In the genomic region with DNA sequence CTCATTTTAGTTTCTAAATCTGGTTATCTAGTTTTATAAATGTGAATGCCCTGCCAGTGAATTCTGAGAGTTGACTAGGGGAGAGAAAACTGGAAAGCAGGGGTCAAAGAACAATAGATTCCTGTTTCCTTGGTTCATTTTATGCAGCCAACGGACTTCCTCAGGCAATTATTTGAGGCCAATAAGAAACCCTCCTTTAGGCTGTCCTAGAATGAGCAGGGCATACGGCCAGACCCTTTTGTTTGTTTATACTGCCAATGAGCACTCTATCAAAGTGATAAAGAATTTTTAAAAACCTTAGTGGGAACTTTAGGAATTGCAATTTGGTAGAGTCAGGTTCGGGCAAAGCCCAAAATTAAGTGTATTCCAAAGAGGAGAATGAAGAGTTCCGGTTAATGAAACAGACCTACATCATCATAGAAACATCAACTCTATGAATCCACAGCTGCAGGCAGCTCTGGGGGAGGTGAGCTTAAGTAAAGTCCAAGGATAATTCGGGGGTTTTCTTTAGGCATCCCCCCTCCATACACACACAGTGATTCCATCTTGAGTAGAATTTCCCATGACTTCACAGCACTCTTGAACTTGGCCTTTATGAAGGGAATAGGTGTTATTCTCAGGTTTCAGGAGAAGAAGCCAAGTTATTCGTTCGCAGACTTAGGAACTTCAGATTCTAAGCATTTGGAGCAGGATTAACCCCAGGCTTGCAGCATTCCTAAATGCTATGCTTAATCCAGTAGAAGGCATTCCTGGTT, we compare ENCODE assay signal across 15 mouse cellular contexts. TPM values are rescaled to one million over a fixed set of nuclear protein-coding genes. Genes with fewer than 3 reads are reported as not detected.
DNase-seq lines count a peak whose midpoint lies in the region; ATAC-seq and TF ChIP-seq lines count a peak whose summit lies in the region.
"Had no signal": no experiment of that assay in that cellular context is flagged by ENCODE, and none has a peak within 500 bp of the region (broad histone marks: within the 10 kb centered on the region; RNA-seq: fewer than 3 reads in every experiment).

No protein-coding gene starts in this region.

- no peak for TF ChIP-seq CTCF in intestine, postnatal 0 days (IDR thresholded peaks at IDR 0.05; ENCODE audit: low read depth)
- TF ChIP-seq CTCF in kidney, postnatal 0 days (IDR thresholded peaks at IDR 0.05; ENCODE audit: low read depth) = no peak
- TF ChIP-seq CTCF in lung, postnatal 0 days (IDR thresholded peaks at IDR 0.05) = no peak

- no peak overlapping the region for H3K4me2 ChIP-seq in intestine, embryonic 14.5 days (ENCODE audit: low read length)
- H3K4me2 ChIP-seq in intestine, postnatal 0 days (replicated peaks; ENCODE audit: low read depth) = no peak overlapping the region
- H3K4me2 ChIP-seq in heart, embryonic 16.5 days (ENCODE audit: low read depth, low read length) = no peak overlapping the region
- H3K4me2 ChIP-seq in kidney, postnatal 0 days (ENCODE audit: low read length) = no peak overlapping the region
- H3K4me2 ChIP-seq in lung, postnatal 0 days (replicated peaks; ENCODE audit: low read depth, low read length) = no peak overlapping the region
- H3K4me2 ChIP-seq in hindbrain, embryonic 11.5 days (replicated peaks; ENCODE audit: low read depth, low read length) = no peak overlapping the region
- no peak overlapping the region for H3K4me2 ChIP-seq in hindbrain, embryonic 14.5 days (replicated peaks)
- H3K4me2 ChIP-seq: midbrain, embryonic 12.5 days; neural tube, embryonic 12.5 days had no signal

- WGBS in intestine, embryonic 14.5 days = 41% methylated on average over 7 of the region's 7 CpGs
- WGBS in intestine, postnatal 0 days = 46% methylated on average over 7 of the region's 7 CpGs
- WGBS in heart, embryonic 16.5 days = 54% methylated on average over 7 of the region's 7 CpGs
- 38% methylated on average over 7 of the region's 7 CpGs for WGBS in kidney, postnatal 0 days
- 37% methylated on average over 7 of the region's 7 CpGs for WGBS in lung, postnatal 0 days
- WGBS in hindbrain, embryonic 11.5 days = 69% methylated on average over 7 of the region's 7 CpGs
- WGBS in hindbrain, embryonic 14.5 days = 63% methylated on average over 7 of the region's 7 CpGs

- no peaks in the 10 kb centered on the region for H3K9me3 ChIP-seq in intestine, embryonic 14.5 days (ENCODE audit: control insufficient read depth, low read length)
- H3K9me3 ChIP-seq in intestine, postnatal 0 days (ENCODE audit: control insufficient read depth) = no peaks in the 10 kb centered on the region
- H3K9me3 ChIP-seq in heart, embryonic 16.5 days (replicated peaks; ENCODE audit: control insufficient read depth, low read length) = no peaks in the 10 kb centered on the region
- no peaks in the 10 kb centered on the region for H3K9me3 ChIP-seq in kidney, postnatal 0 days (replicated peaks; ENCODE audit: low read length)
- no peaks in the 10 kb centered on the region for H3K9me3 ChIP-seq in lung, postnatal 0 days (ENCODE audit: low read length)
- no peaks in the 10 kb centered on the region for H3K9me3 ChIP-seq in hindbrain, embryonic 11.5 days (ENCODE audit: control insufficient read depth, low read length)
- H3K9me3 ChIP-seq in hindbrain, embryonic 14.5 days (ENCODE audit: control insufficient read depth, low read length) = no peaks in the 10 kb centered on the region
- H3K9me3 ChIP-seq: midbrain, embryonic 12.5 days; neural tube, embryonic 12.5 days had no signal

- H3K27me3 ChIP-seq in intestine, embryonic 14.5 days (replicated peaks; ENCODE audit: control insufficient read depth, insufficient read depth, low read length) = no peaks in the 10 kb centered on the region
- H3K27me3 ChIP-seq in intestine, postnatal 0 days (replicated peaks; ENCODE audit: control insufficient read depth, insufficient read depth, low read length) = no peaks in the 10 kb centered on the region
- H3K27me3 ChIP-seq in heart, embryonic 16.5 days (ENCODE audit: control insufficient read depth, insufficient read depth, low read length) = no peaks in the 10 kb centered on the region
- no peaks in the 10 kb centered on the region for H3K27me3 ChIP-seq in kidney, postnatal 0 days (ENCODE audit: insufficient read depth, low read length)
- no peaks in the 10 kb centered on the region for H3K27me3 ChIP-seq in lung, postnatal 0 days (replicated peaks; ENCODE audit: insufficient read depth, low read length)
- H3K27me3 ChIP-seq in hindbrain, embryonic 11.5 days (ENCODE audit: control insufficient read depth, insufficient read depth, low read length) = no peaks in the 10 kb centered on the region
- H3K27me3 ChIP-seq in hindbrain, embryonic 14.5 days (ENCODE audit: control insufficient read depth, insufficient read depth, low read length) = no peaks in the 10 kb centered on the region
- H3K27me3 ChIP-seq: midbrain, embryonic 12.5 days; neural tube, embryonic 12.5 days had no signal

- no peak for DNase-seq in intestine, embryonic 14.5 days (ENCODE audit: low spot score)
- peak; percentile 67 for DNase-seq in kidney, postnatal 0 days (ENCODE audit: low spot score)
- peak; percentile 49 for DNase-seq in lung, postnatal 0 days (ENCODE audit: low spot score)
- no peak for DNase-seq in hindbrain, embryonic 11.5 days (ENCODE audit: low spot score)
- no peak for DNase-seq in hindbrain, embryonic 14.5 days (ENCODE audit: low spot score)
- no peak for DNase-seq in ovary, postnatal 36 days (ENCODE audit: low spot score)
- DNase-seq: gastrocnemius, postnatal 25 days; right cerebral cortex, postnatal 14 days; thymus, adult 18-20 months had no signal

- no peaks in the 10 kb centered on the region for H3K36me3 ChIP-seq in intestine, embryonic 14.5 days (ENCODE audit: control insufficient read depth, insufficient read depth, low read length)
- no peaks in the 10 kb centered on the region for H3K36me3 ChIP-seq in intestine, postnatal 0 days (ENCODE audit: control insufficient read depth, insufficient read depth)
- H3K36me3 ChIP-seq in heart, embryonic 16.5 days (ENCODE audit: control insufficient read depth, insufficient read depth) = no peaks in the 10 kb centered on the region
- no peaks in the 10 kb centered on the region for H3K36me3 ChIP-seq in kidney, postnatal 0 days (ENCODE audit: insufficient read depth, low read length)
- H3K36me3 ChIP-seq in lung, postnatal 0 days (ENCODE audit: insufficient read depth, low read length) = no peaks in the 10 kb centered on the region
- no peaks in the 10 kb centered on the region for H3K36me3 ChIP-seq in hindbrain, embryonic 11.5 days (ENCODE audit: control insufficient read depth, insufficient read depth, low read length)
- no peaks in the 10 kb centered on the region for H3K36me3 ChIP-seq in hindbrain, embryonic 14.5 days (replicated peaks; ENCODE audit: control insufficient read depth, insufficient read depth)
- H3K36me3 ChIP-seq: midbrain, embryonic 12.5 days; neural tube, embryonic 12.5 days had no signal

- H3K4me1 ChIP-seq in intestine, embryonic 14.5 days (replicated peaks; ENCODE audit: control insufficient read depth, insufficient read depth, low read length) = peaks cover 4% of the 10 kb centered on the region
- H3K4me1 ChIP-seq in intestine, postnatal 0 days (replicated peaks; ENCODE audit: control insufficient read depth, insufficient read depth, low read length) = no peaks in the 10 kb centered on the region
- H3K4me1 ChIP-seq in heart, embryonic 16.5 days (ENCODE audit: control insufficient read depth, insufficient read depth, low read length) = peaks cover 11% of the 10 kb centered on the region
- H3K4me1 ChIP-seq in kidney, postnatal 0 days (replicated peaks; ENCODE audit: insufficient read depth, low read length) = peaks cover 5% of the 10 kb centered on the region
- H3K4me1 ChIP-seq in lung, postnatal 0 days (ENCODE audit: insufficient read depth, low read depth, low read length) = peaks cover 7% of the 10 kb centered on the region; the same call in 1 of the 2 replicates
- no peaks in the 10 kb centered on the region for H3K4me1 ChIP-seq in hindbrain, embryonic 11.5 days (replicated peaks; ENCODE audit: control insufficient read depth, insufficient read depth, low read length)
- H3K4me1 ChIP-seq in hindbrain, embryonic 14.5 days (replicated peaks; ENCODE audit: control insufficient read depth, insufficient read depth, low read length) = no peaks in the 10 kb centered on the region
- H3K4me1 ChIP-seq: midbrain, embryonic 12.5 days; neural tube, embryonic 12.5 days had no signal

- H3K4me3 ChIP-seq in intestine, embryonic 14.5 days (ENCODE audit: low read depth, low read length) = no peak overlapping the region
- no peak overlapping the region for H3K4me3 ChIP-seq in intestine, postnatal 0 days (ENCODE audit: low read depth, low read length)
- H3K4me3 ChIP-seq in heart, embryonic 16.5 days (ENCODE audit: low read length) = no peak overlapping the region
- H3K4me3 ChIP-seq in kidney, postnatal 0 days (replicated peaks; ENCODE audit: low read depth, low read length) = no peak overlapping the region
- no peak overlapping the region for H3K4me3 ChIP-seq in lung, postnatal 0 days (ENCODE audit: low read depth, low read length)
- H3K4me3 ChIP-seq in hindbrain, embryonic 11.5 days (ENCODE audit: low read depth, low read length) = no peak overlapping the region
- no peak overlapping the region for H3K4me3 ChIP-seq in hindbrain, embryonic 14.5 days (replicated peaks; ENCODE audit: low read length)
- H3K4me3 ChIP-seq: midbrain, embryonic 12.5 days; neural tube, embryonic 12.5 days had no signal

- ATAC-seq in intestine, embryonic 14.5 days (replicated peaks; ENCODE audit: low FRiP score, low TSS enrichment, low read depth) = no peak
- ATAC-seq in intestine, postnatal 0 days = no peak
- ATAC-seq in heart, embryonic 16.5 days (replicated peaks; ENCODE audit: extremely low read depth, insufficient read depth, low FRiP score) = no peak
- ATAC-seq in kidney, postnatal 0 days (replicated peaks; ENCODE audit: low FRiP score, low read depth) = no peak
- ATAC-seq in lung, postnatal 0 days = peak; percentile 59
- no peak for ATAC-seq in hindbrain, embryonic 11.5 days (ENCODE audit: low FRiP score)
- ATAC-seq in hindbrain, embryonic 14.5 days (ENCODE audit: low FRiP score) = no peak

- H3K9ac ChIP-seq in intestine, embryonic 14.5 days (ENCODE audit: low read length) = no peak overlapping the region
- no peak overlapping the region for H3K9ac ChIP-seq in intestine, postnatal 0 days (ENCODE audit: low read depth, low read length)
- H3K9ac ChIP-seq in heart, embryonic 16.5 days (ENCODE audit: low read length) = no peak overlapping the region
- H3K9ac ChIP-seq in kidney, postnatal 0 days (ENCODE audit: low read depth, low read length) = no peak overlapping the region
- H3K9ac ChIP-seq in lung, postnatal 0 days (replicated peaks; ENCODE audit: low read depth) = no peak overlapping the region
- no peak overlapping the region for H3K9ac ChIP-seq in hindbrain, embryonic 11.5 days (ENCODE audit: low read depth, low read length)
- H3K9ac ChIP-seq in hindbrain, embryonic 14.5 days = no peak overlapping the region
- H3K9ac ChIP-seq: midbrain, embryonic 12.5 days; neural tube, embryonic 12.5 days had no signal

- peak; percentile 20; the same call in 1 of the 2 replicates for TF ChIP-seq EP300 in lung, postnatal 0 days (IDR thresholded peaks at IDR 0.05)

- H3K27ac ChIP-seq in intestine, embryonic 14.5 days (ENCODE audit: low read depth) = peak overlapping the region; percentile 59
- no peak overlapping the region for H3K27ac ChIP-seq in intestine, postnatal 0 days (ENCODE audit: low read depth, low read length)
- peak overlapping the region; percentile 75 for H3K27ac ChIP-seq in heart, embryonic 16.5 days (ENCODE audit: low read length)
- peak overlapping the region; percentile 62 for H3K27ac ChIP-seq in kidney, postnatal 0 days
- H3K27ac ChIP-seq in lung, postnatal 0 days (ENCODE audit: low read length) = no peak overlapping the region
- no peak overlapping the region for H3K27ac ChIP-seq in hindbrain, embryonic 11.5 days (ENCODE audit: low read depth, low read length)
- no peak overlapping the region for H3K27ac ChIP-seq in hindbrain, embryonic 14.5 days
- H3K27ac ChIP-seq: midbrain, embryonic 12.5 days; neural tube, embryonic 12.5 days had no signal

RNA-seq across cellular contexts. Expression of a gene that starts 46.4 kb away (rescaled TPM):
- polyA plus RNA-seq in intestine, embryonic 14.5 days (2014; fragmentation: Nextera tagmentation; extraction: Ambion mirVana) = not detected in 2 replicates
- 0.16 and 0.20 TPM in 2 replicates for polyA plus RNA-seq in intestine, postnatal 0 days (2015; fragmentation: Nextera tagmentation; extraction: Ambion mirVana)
- not detected in 2 replicates for polyA plus RNA-seq in heart, embryonic 16.5 days (2015; fragmentation: Nextera tagmentation; extraction: Ambion mirVana)
- not detected in 2 replicates for polyA plus RNA-seq in kidney, postnatal 0 days (2015; fragmentation: Nextera tagmentation; extraction: Ambion mirVana)
- 0.10 and 0.11 TPM in 2 replicates for polyA plus RNA-seq in lung, postnatal 0 days (2015; fragmentation: Nextera tagmentation; extraction: Ambion mirVana)
- not detected in 2 replicates for polyA plus RNA-seq in hindbrain, embryonic 11.5 days (2014; fragmentation: Nextera tagmentation; extraction: Ambion mirVana)
- polyA plus RNA-seq in hindbrain, embryonic 14.5 days (2014; fragmentation: Nextera tagmentation; extraction: Ambion mirVana) = not detected in 2 replicates
- polyA plus RNA-seq: forebrain, embryonic 11.5 days; limb, embryonic 11.5 days; midbrain, embryonic 12.5 days; neural tube, embryonic 12.5 days had no signal

Comparison
In these comparisons a context has a peak if more than half of its experiments do, and no peak if none do; other contexts are left out.
1. H3K27ac ChIP-seq: peak in intestine, embryonic 14.5 days (single experiment), heart, embryonic 16.5 days (single experiment) and kidney, postnatal 0 days (single experiment); none in intestine, postnatal 0 days (single experiment), lung, postnatal 0 days (single experiment), hindbrain, embryonic 11.5 days (single experiment) and hindbrain, embryonic 14.5 days (single experiment).
2. DNase-seq: peak in kidney, postnatal 0 days (single experiment) and lung, postnatal 0 days (single experiment); none in intestine, embryonic 14.5 days (single experiment), hindbrain, embryonic 11.5 days (single experiment), hindbrain, embryonic 14.5 days (single experiment) and ovary, postnatal 36 days (single experiment).